In genomic region chr2:25558774-25559173, GRCm38 (mm10) we compare ENCODE assay signal across 9 mouse cellular contexts. TPM values are rescaled to one million over a fixed set of nuclear protein-coding genes. Genes with fewer than 3 reads are reported as not detected.
DNase-seq lines count a peak whose midpoint lies in the region; ATAC-seq and TF ChIP-seq lines count a peak whose summit lies in the region.
"Had no signal": no experiment of that assay in that cellular context is flagged by ENCODE, and none has a peak within 500 bp of the region (broad histone marks: within the 10 kb centered on the region; RNA-seq: fewer than 3 reads in every experiment).

No protein-coding gene starts in this region.

- intact Hi-C loops in left cerebral cortex, adult 2 months (cut with DNase I): no loop called here
- intact Hi-C loops in left cerebral cortex, postnatal 10 days (cut with DNase I): no loop called here

- TF ChIP-seq POLR2A in embryonic fibroblast, embryonic 13.5 days (IDR thresholded peaks at IDR 0.05; ENCODE audit: low read depth, low read length): no peak

- H3K9me3 ChIP-seq in limb, embryonic 10.5 days (replicated peaks): no peaks in the 10 kb centered on the region
- no peaks in the 10 kb centered on the region for H3K9me3 ChIP-seq in neural tube, embryonic 14.5 days (ENCODE audit: control insufficient read depth, low read length)

- peaks cover 45% of the 10 kb centered on the region for H3K36me3 ChIP-seq in limb, embryonic 10.5 days
- H3K36me3 ChIP-seq in neural tube, embryonic 14.5 days (ENCODE audit: control insufficient read depth, insufficient read depth, low read length): peaks cover 39% of the 10 kb centered on the region

- peak overlapping the region; percentile 87 for H3K4me2 ChIP-seq in neural tube, embryonic 14.5 days (ENCODE audit: low read depth, low read length)

- WGBS in limb, embryonic 10.5 days: 78% methylated on average over 6 of the region's 6 CpGs
- WGBS in neural tube, embryonic 14.5 days: 80% methylated on average over 6 of the region's 6 CpGs

- peak overlapping the region; percentile 72 for H3K4me3 ChIP-seq in left cerebral cortex, adult 2 months
- H3K4me3 ChIP-seq in embryonic fibroblast, embryonic 13.5 days (ENCODE audit: insufficient read depth, low read length): peak overlapping the region; percentile 84
- H3K4me3 ChIP-seq in limb, embryonic 10.5 days: peak overlapping the region; percentile 78
- peak overlapping the region; percentile 68 for H3K4me3 ChIP-seq in neural tube, embryonic 14.5 days (ENCODE audit: low read depth, low read length)

- H3K4me1 ChIP-seq in embryonic fibroblast, embryonic 13.5 days (ENCODE audit: control insufficient read depth, insufficient read depth, low read length): peaks cover 3% of the 10 kb centered on the region; the same call in 1 of the 2 replicates
- peaks cover 19% of the 10 kb centered on the region for H3K4me1 ChIP-seq in limb, embryonic 10.5 days
- H3K4me1 ChIP-seq in neural tube, embryonic 14.5 days (ENCODE audit: control insufficient read depth, insufficient read depth, low read length): peaks cover 22% of the 10 kb centered on the region

- H3K9ac ChIP-seq in neural tube, embryonic 14.5 days (replicated peaks; ENCODE audit: low read depth, low read length): 0 out of 2 replicates have a peak overlapping the region, but pooled peaks have one; percentile 70

- H3K27me3 ChIP-seq in limb, embryonic 10.5 days (ENCODE audit: low read depth, poor library complexity, severe bottlenecking): no peaks in the 10 kb centered on the region
- no peaks in the 10 kb centered on the region for H3K27me3 ChIP-seq in neural tube, embryonic 14.5 days (ENCODE audit: control insufficient read depth, insufficient read depth, low read length)

- peak overlapping the region; percentile 90; the same call in 1 of the 2 replicates for H3K27ac ChIP-seq in left cerebral cortex, adult 2 months
- no peak overlapping the region for H3K27ac ChIP-seq in embryonic fibroblast, embryonic 13.5 days (ENCODE audit: insufficient read depth, low read length)
- no peak overlapping the region for H3K27ac ChIP-seq in limb, embryonic 10.5 days
- H3K27ac ChIP-seq in neural tube, embryonic 14.5 days (ENCODE audit: low read depth, low read length): no peak overlapping the region

- DNase-seq in left cerebral cortex, adult 2 months (ENCODE audit: extremely low spot score in 1 of 2, low spot score in 2 of 2): no peak
- DNase-seq in left cerebral cortex, postnatal 10 days (ENCODE audit: extremely low spot score in 1 of 2, low spot score in 2 of 2): no peak
- DNase-seq in limb, embryonic 10.5 days (ENCODE audit: low spot score): no peak
- no peak for DNase-seq in cerebellum, adult 11-12 months
- DNase-seq in right cerebral cortex, adult 18-20 months: no peak

- no peak for TF ChIP-seq CTCF in left cerebral cortex, adult 2 months (IDR thresholded peaks at IDR 0.05)
- TF ChIP-seq CTCF in embryonic fibroblast, embryonic 13.5 days (IDR thresholded peaks at IDR 0.05; ENCODE audit: borderline replicate concordance, insufficient read depth, low read length): no peak

- no peak for ATAC-seq in neural tube, embryonic 14.5 days (ENCODE audit: low read depth)
- no peak for ATAC-seq in activated CD4-positive, CD25-positive, alpha-beta regulatory T cell, adult 4 months

RNA-seq across cellular contexts. Expression of gene Edf1, which starts 1.1 kb away (rescaled TPM):
- total RNA-seq in left cerebral cortex, adult 2 months (2021): 100 to 1,000 TPM; 190 to 202 TPM
- 100 to 1,000 TPM; 181 to 191 TPM for total RNA-seq in left cerebral cortex, postnatal 10 days (2021)
- polyA plus RNA-seq in embryonic fibroblast, embryonic 13.5 days (2011; ENCODE audit: insufficient read length, low read depth, missing spikeins): 102 and 122 TPM in 2 replicates
- 307 and 320 TPM in 2 replicates for polyA plus RNA-seq in limb, embryonic 10.5 days (2016; fragmentation: Nextera tagmentation; extraction: Ambion mirVana)
- polyA plus RNA-seq in neural tube, embryonic 14.5 days (2014; fragmentation: Nextera tagmentation; extraction: Ambion mirVana): 373 and 390 TPM in 2 replicates
- 100 to 1,000 TPM; 290 to 402 TPM for polyA plus RNA-seq in activated CD4-positive, CD25-positive, alpha-beta regulatory T cell, adult 4 months (2017; shearing (Covaris generic))

RNA-seq across cellular contexts. Expression of gene Traf2, which starts 12.0 kb away (rescaled TPM):
- 10 to 100 TPM; 10.4 to 11.0 TPM for total RNA-seq in left cerebral cortex, adult 2 months (2021)
- 1 to 10 TPM; 7.8 to 8.6 TPM for total RNA-seq in left cerebral cortex, postnatal 10 days (2021)
- 11.5 and 13.1 TPM in 2 replicates for polyA plus RNA-seq in embryonic fibroblast, embryonic 13.5 days (2011; ENCODE audit: insufficient read length, low read depth, missing spikeins)
- 46.1 and 46.2 TPM in 2 replicates for polyA plus RNA-seq in limb, embryonic 10.5 days (2016; fragmentation: Nextera tagmentation; extraction: Ambion mirVana)
- 12.6 and 14.8 TPM in 2 replicates for polyA plus RNA-seq in neural tube, embryonic 14.5 days (2014; fragmentation: Nextera tagmentation; extraction: Ambion mirVana)
- polyA plus RNA-seq in activated CD4-positive, CD25-positive, alpha-beta regulatory T cell, adult 4 months (2017; shearing (Covaris generic)): 10 to 100 TPM; 60.9 to 67.0 TPM

RNA-seq across cellular contexts. Expression of gene Mamdc4, which starts 15.9 kb away (rescaled TPM):
- 1 to 10 TPM; 1.8 to 2.6 TPM for total RNA-seq in left cerebral cortex, adult 2 months (2021)
- 1 to 10 TPM; 1.7 to 2.2 TPM for total RNA-seq in left cerebral cortex, postnatal 10 days (2021)
- 0.45 and 1.0 TPM in 2 replicates for polyA plus RNA-seq in embryonic fibroblast, embryonic 13.5 days (2011; ENCODE audit: insufficient read length, low read depth, missing spikeins)
- polyA plus RNA-seq in limb, embryonic 10.5 days (2016; fragmentation: Nextera tagmentation; extraction: Ambion mirVana): 2.3 and 8.2 TPM in 2 replicates
- 2.2 and 2.3 TPM in 2 replicates for polyA plus RNA-seq in neural tube, embryonic 14.5 days (2014; fragmentation: Nextera tagmentation; extraction: Ambion mirVana)
- under 1 TPM; 0.40 to 0.91 TPM for polyA plus RNA-seq in activated CD4-positive, CD25-positive, alpha-beta regulatory T cell, adult 4 months (2017; shearing (Covaris generic))
- total RNA-seq: monocyte, adult 5-6 weeks had no signal

RNA-seq across cellular contexts. Expression of gene Phpt1, which starts 16.2 kb away (rescaled TPM):
- total RNA-seq in left cerebral cortex, adult 2 months (2021): 10 to 100 TPM; 64.0 to 70.5 TPM
- total RNA-seq in left cerebral cortex, postnatal 10 days (2021): 100 to 1,000 TPM; 103 to 105 TPM
- 33.0 and 46.4 TPM in 2 replicates for polyA plus RNA-seq in embryonic fibroblast, embryonic 13.5 days (2011; ENCODE audit: insufficient read length, low read depth, missing spikeins)
- 157 and 161 TPM in 2 replicates for polyA plus RNA-seq in limb, embryonic 10.5 days (2016; fragmentation: Nextera tagmentation; extraction: Ambion mirVana)
- polyA plus RNA-seq in neural tube, embryonic 14.5 days (2014; fragmentation: Nextera tagmentation; extraction: Ambion mirVana): 184 and 209 TPM in 2 replicates
- 10 to 100 TPM; 55.3 to 61.6 TPM for polyA plus RNA-seq in activated CD4-positive, CD25-positive, alpha-beta regulatory T cell, adult 4 months (2017; shearing (Covaris generic))

RNA-seq across cellular contexts. Expression of gene Ajm1, which starts 22.8 kb away (rescaled TPM):
- total RNA-seq in left cerebral cortex, adult 2 months (2021): 100 to 1,000 TPM; 102 to 104 TPM
- 100 to 1,000 TPM; 104 to 108 TPM for total RNA-seq in left cerebral cortex, postnatal 10 days (2021)
- polyA plus RNA-seq in embryonic fibroblast, embryonic 13.5 days (2011; ENCODE audit: insufficient read length, low read depth, missing spikeins): 0.17 and 0.25 TPM in 2 replicates
- 0.06 and 0.08 TPM in 2 replicates for polyA plus RNA-seq in limb, embryonic 10.5 days (2016; fragmentation: Nextera tagmentation; extraction: Ambion mirVana)
- polyA plus RNA-seq in neural tube, embryonic 14.5 days (2014; fragmentation: Nextera tagmentation; extraction: Ambion mirVana): 8.1 and 13.3 TPM in 2 replicates
- under 1 TPM in 1 of 2 experiments, not detected in 1; 0.07 TPM for polyA plus RNA-seq in activated CD4-positive, CD25-positive, alpha-beta regulatory T cell, adult 4 months (2017; shearing (Covaris generic))
- total RNA-seq: monocyte, adult 5-6 weeks had no signal
